Mouse (Mus musculus): ENCODE measurements around the gene Zfp672.
"Not testable (repeated sequence)": the region's sequence is repeated elsewhere in the genome, so short reads cannot be mapped to it uniquely, and the experiment has no call there.

The Zfp672 gene

GRCm38 (mm10) chr11:58324614-58325229 is 5.4 kb downstream of the Zfp672 start:
- DNase-seq (ENCODE audit: low spot score in 2 of 2), result no peak

- DNase-seq (ENCODE audit: low spot score in 2 of 2), result no peak
These were observed 6.4 kb downstream of the Zfp672 start for GRCm38 (mm10) chr11:58323570-58324340.

DNA sequence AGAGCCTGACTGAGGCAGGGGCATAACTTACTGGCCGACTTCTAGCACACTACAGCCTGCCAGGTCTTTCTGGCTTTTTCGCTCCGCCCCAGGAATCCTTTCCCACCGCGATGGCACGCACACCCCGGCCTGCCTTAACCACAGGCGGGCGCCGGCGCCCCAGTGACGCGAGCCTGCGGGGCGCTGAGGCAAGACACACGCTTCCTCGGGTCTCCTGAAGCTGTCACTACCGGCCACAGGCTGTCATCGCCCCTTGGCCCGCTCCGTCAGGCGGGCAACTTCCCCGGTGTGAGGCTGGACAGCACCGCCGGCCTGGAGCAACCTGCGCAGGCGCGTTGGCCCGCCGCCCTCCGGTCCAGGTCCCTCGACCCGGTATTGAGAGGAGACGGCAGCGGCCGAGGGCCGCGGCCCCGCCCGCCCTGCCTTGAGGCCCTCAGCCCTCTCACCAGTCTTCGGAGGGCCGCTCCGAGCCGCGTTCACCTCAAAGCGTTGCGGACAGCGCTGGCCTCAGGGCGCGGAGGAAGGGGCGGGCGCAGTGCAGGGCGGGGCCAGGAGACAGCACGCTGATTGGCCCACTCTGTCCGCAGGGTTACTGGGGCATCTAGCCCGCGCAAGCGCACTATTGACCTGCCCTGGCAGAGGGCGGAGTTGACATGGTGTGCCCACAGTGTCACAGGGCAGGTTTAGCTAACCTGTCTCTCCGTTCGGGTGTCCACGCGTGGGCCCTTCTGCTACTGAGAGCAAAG is 7.1 kb downstream of the Zfp672 start:
- peak; percentile 89 to 96 for DNase-seq (ENCODE audit: low spot score in 2 of 2)

GRCm38 (mm10) chr11:58316768-58317390 is 13.3 kb downstream of the Zfp672 start:
- DNase-seq (ENCODE audit: low spot score in 2 of 2), result no peak

- DNase-seq (ENCODE audit: low spot score in 2 of 2), result no peak
These were observed 13.8 kb downstream of the Zfp672 start for GRCm38 (mm10) chr11:58316344-58316743.

DNA sequence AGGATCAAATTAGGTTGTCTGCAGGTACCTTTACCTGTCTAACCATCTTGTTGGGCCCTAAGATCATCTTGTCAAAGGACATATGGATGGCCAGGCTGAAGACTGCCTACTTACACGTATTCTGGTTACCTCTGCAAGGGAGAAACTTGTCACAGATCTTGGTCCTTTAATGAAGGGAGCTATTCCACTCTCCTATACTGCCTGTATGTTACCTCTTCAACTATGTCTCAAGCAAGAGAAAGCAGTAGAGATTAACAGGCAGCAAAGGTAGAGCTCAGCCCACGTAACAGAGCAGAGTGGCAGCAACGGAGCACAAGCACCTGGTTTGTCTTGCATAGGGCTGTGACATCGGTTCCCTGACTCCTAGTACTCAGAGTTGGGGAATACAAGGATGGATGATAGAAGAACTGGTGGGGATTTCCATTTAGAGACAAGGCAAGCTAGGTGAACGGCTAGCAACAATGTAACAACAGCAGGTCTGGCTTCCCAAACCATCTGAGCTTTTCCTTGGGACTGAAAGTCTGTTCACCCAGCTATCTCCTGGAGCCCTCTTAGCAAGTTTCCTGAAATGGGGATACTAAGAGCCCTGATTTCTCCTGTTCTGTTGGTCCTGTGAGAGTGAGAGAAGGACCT is 14.5 kb downstream of the Zfp672 start:
- no peak for DNase-seq (ENCODE audit: low spot score in 2 of 2)

DNA sequence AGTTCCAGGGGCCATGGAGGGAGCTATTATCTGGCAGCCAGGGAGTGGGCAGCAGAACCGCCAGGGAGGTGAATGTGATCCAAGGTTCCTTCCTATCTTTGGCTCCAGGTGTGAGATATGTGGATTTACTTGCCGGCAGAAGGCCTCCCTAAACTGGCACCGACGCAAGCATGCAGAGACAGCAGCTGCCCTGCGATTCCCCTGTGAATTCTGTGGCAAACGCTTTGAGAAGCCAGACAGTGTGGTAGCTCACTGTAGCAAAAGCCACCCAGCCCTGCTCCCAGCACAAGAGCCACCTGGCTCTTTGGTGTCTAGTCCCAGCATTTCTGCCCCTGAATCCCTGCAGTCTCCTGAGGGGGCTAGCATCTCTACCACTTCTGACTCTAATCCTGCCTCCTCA is 16.1 kb downstream of the Zfp672 start:
- no peak for DNase-seq (ENCODE audit: low spot score in 2 of 2)

- DNase-seq (ENCODE audit: low spot score in 2 of 2), result no peak
These were observed 21.5 kb downstream of the Zfp672 start for GRCm38 (mm10) chr11:58308661-58309060.

- DNase-seq (ENCODE audit: low spot score in 2 of 2), result peak in 1 of 2 experiments; percentile 45
These were observed 22.6 kb downstream of the Zfp672 start for GRCm38 (mm10) chr11:58307411-58308080.

- DNase-seq (ENCODE audit: low spot score in 2 of 2), result peak; percentile 93 to 96
These were observed 23.3 kb downstream of the Zfp672 start, which contains the start of gene Zfp692 for GRCm38 (mm10) chr11:58306860-58307308. Gene Zfp692, plus strand, starts transcription at chr11:58307069.

GRCm38 (mm10) chr11:58305299-58305698 is 24.8 kb downstream of the Zfp672 start:
- DNase-seq (ENCODE audit: low spot score in 2 of 2), result not testable (repeated sequence)

DNA sequence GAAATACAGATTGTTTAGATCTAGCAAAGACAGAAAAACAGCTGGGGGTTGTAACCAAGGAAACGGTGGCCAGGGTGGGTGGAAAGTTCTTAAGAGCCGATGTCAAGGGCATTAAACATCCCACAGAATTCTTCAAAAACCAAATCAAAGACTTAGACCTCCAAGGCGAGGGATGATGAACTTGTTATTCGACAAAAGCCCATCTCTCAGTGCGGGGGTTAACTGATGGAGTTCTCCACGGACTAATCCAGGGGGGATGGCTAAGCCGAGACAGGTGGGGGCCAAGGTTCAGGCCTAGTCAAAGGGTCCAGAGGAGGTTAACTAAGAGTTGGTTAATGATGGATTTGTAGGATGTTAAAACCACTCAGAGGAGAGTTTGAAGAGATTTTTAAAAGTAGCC is 26.5 kb downstream of the Zfp672 start:
- DNase-seq (ENCODE audit: low spot score in 2 of 2), result no peak

DNA sequence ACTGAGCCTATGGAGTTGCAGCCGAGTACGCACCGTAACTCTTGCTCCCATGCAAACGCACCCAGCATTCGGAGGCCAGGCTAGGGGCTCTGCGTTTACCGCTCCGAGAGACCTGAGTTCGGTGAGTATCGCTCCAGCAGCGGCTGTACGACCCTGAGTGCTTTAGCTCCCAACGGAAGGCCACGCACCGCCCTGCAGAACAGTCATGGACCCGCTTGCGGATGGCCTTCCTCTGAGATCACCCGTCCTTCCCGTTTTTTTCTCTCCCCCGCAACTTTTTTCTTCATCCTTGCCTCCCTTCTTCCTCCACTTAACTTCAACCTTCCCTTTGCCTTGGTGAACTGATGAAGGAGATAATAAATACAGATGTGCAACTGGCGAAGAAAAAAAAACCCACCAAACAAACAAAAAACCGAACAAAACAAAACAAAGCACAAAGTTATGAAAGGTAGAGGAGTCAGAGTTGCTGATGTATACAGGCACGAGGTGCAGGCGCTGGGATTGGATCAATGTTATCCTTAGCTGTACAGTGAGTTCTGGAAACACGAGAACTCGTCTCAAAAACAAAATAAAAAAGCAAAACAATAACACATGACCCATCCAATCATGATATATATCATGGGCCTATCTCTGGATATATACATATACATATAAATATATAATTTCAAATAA is 27.2 kb downstream of the Zfp672 start:
- DNase-seq (ENCODE audit: low spot score in 2 of 2), result no peak

- DNase-seq (ENCODE audit: low spot score in 2 of 2), result peak; percentile 93 to 99
These were observed 28.0 kb downstream of the Zfp672 start for GRCm38 (mm10) chr11:58301837-58302754.

- DNase-seq (ENCODE audit: low spot score in 2 of 2), result peak in 1 of 2 experiments; percentile 86
These were observed 29.1 kb downstream of the Zfp672 start for GRCm38 (mm10) chr11:58301057-58301456.

DNA sequence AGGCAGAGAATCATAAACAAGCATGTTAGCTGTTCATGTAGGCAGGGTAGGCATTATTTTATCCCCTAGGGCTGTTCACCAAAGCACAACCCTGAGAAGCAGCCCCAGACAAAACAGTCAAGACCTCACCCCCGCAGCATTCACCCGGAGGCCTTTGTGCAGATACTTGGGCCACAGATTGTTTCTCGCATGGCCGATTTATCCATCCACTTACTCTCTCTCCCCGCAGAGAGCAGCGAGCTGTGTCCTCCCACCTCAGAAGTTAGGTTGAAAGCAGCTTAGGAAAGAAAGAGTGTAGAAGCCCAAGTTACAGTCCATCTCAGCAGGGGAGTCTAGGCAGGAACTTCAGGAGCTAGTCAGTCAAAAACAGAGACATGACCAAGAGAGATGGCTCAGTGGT is 32.7 kb downstream of the Zfp672 start:
- no peak for DNase-seq (ENCODE audit: low spot score in 2 of 2)

- no peak for DNase-seq (ENCODE audit: low spot score in 2 of 2)
These were observed 37.3 kb downstream of the Zfp672 start for GRCm38 (mm10) chr11:58292791-58293190.

DNA sequence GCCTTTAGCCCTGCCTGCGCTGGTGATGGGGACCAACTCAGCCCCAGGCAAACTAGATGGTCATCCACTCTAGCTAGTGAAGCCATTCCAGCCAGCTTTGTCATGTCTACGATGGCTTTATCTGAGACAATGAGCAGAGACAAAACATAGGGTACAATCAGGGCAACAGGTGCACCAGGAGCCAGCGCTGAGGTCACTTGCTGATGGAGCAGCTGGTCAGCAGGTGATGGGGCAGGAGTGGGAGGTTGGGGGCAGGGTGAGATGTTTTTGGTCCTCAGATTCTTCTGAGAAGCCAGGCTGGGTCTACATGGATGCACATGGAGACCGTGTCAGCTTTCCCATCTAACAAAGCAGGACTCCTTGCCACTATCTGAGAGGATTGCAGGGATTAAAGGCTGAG is 39.3 kb downstream of the Zfp672 start:
- no peak for DNase-seq (ENCODE audit: low spot score in 2 of 2)

DNA sequence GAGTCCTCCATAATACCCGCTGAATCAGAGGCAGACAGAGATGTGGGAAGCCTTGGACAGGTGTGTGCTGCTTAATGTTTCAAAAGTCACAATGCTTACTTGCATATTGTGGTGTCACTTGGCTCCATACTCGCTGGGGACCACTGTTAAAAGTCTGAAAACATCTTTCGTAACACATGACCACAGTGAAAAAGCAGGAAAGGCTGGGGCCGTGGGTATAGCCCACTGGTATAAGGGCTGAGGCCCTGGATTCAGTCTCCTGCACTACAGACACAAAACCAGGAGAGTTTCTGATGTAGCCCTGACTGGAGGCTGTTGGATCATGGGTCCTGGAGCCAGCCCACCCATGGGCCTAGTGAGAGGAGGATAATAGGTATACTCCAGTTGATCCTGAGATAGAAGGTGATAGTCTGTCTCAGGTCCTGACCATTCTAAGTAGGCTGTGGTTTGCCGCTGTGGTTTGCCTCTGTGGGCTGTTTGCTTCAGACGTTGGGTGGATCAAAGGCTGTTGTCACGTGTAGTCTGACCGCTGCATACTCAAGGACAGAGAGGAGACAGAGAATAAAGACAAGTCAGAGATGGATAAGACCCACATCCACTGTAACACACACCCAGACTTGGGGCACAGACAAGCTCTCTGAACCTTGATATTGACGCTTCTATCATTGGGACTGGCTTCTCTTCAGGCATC is 40.0 kb downstream of the Zfp672 start:
- no peak for DNase-seq (ENCODE audit: low spot score in 2 of 2)

All from left cerebral cortex, adult 9 months (tissue).